Mouse (Mus musculus): ENCODE measurements around the gene Ssrp1. TPM values are rescaled to one million over a fixed set of nuclear protein-coding genes. Genes with fewer than 3 reads are reported as not detected.
A peak's percentile ranks its signal among the peaks of the same experiment; 100 is the strongest.

Ssrp1 gene
- polyA plus RNA-seq, 1 experiment from 2014 or later, result 80.8 TPM

DNA sequence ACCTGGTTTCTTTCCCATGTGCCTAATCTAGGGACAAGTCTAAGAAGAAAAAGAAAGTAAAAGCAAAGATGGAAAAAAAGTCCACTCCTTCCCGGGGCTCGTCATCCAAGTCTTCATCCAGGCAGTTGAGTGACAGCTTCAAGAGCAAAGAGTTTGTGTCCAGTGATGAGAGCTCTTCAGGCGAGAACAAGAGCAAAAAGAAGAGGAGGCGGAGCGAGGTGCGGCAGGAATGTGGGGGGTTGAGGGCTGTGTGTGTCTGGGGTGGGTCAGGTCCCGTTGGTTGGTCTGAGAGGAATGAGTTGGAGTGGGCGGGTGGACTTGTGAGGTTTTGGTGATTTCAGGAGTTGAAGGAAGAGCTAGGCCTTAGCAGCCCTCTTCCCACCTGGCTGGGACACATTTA is 9.2 kb downstream of the Ssrp1 start:
- peaks cover 57% of the 10 kb centered on the region for H3K36me3 ChIP-seq (replicated peaks; ENCODE audit: insufficient read depth, low read length)
- WGBS (ENCODE audit: insufficient replicate concordance), result 84% methylated on average over 8 of the region's 8 CpGs

DNA sequence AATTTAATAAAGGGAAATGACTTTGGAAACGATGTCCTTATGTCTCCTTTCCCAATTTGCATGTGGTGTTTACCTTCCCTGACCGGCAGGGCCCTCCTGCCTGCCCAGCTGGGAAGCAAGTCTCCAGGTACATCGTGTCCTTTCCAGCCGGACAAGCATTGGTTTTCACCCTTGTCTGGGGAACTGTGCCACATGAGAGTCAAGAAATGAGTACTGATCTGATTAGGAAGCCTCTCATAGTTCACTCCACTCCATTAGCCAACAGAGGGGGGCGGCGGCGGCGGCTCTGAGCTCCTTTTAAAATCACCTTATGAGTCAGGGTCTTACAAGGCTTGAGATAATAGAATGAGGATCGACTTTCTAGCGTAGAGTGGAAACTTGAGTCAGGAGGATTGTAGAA is 10.0 kb downstream of the Ssrp1 start:
- no peak for TF ChIP-seq CTCF (IDR thresholded peaks at IDR 0.05; ENCODE audit: low read depth)
- no peak for TF ChIP-seq EP300 (IDR thresholded peaks at IDR 0.05; ENCODE audit: low read depth)
- peak overlapping the region; percentile 93 for H3K4me2 ChIP-seq (ENCODE audit: low read depth, low read length)
- 62% methylated on average over 10 of the region's 10 CpGs for WGBS (ENCODE audit: insufficient replicate concordance)
- H3K27me3 ChIP-seq (ENCODE audit: insufficient read depth, low read length), result no peaks in the 10 kb centered on the region
- peaks cover 48% of the 10 kb centered on the region for H3K36me3 ChIP-seq (replicated peaks; ENCODE audit: insufficient read depth, low read length)
- peak; percentile 15; the same call in 1 of the 2 replicates for ATAC-seq
- H3K27ac ChIP-seq (ENCODE audit: low read depth), result peak overlapping the region; percentile 75
- no peak for DNase-seq
- peaks cover 25% of the 10 kb centered on the region for H3K4me1 ChIP-seq (ENCODE audit: insufficient read depth)
- peak overlapping the region; percentile 77 for H3K4me3 ChIP-seq (ENCODE audit: low read depth, low read length)
- H3K9ac ChIP-seq (replicated peaks), result peak overlapping the region; percentile 40; the same call in 1 of the 2 replicates
- no peaks in the 10 kb centered on the region for H3K9me3 ChIP-seq (ENCODE audit: low read length)

More for the DNA sequence above, 9.2 kb downstream of the Ssrp1 start:
- ATAC-seq (no peak), DNase-seq (no peak)
- TF ChIP-seq CTCF (IDR thresholded peaks at IDR 0.05; ENCODE audit: low read depth) (no peak), EP300 (IDR thresholded peaks at IDR 0.05; ENCODE audit: low read depth) (no peak)
- Histone ChIP-seq H3K4me1 (ENCODE audit: insufficient read depth) (peaks cover 25% of the 10 kb centered on the region), H3K27me3 (ENCODE audit: insufficient read depth, low read length) (no peaks in the 10 kb centered on the region), H3K9me3 (ENCODE audit: low read length) (no peaks in the 10 kb centered on the region), H3K27ac (ENCODE audit: low read depth) (0 out of 2 replicates have a peak overlapping the region, but pooled peaks have one; percentile 75), H3K4me2 (ENCODE audit: low read depth, low read length) (no peak overlapping the region), H3K9ac (replicated peaks) (no peak overlapping the region), H3K4me3 (ENCODE audit: low read depth, low read length) (no peak overlapping the region)

DNA sequence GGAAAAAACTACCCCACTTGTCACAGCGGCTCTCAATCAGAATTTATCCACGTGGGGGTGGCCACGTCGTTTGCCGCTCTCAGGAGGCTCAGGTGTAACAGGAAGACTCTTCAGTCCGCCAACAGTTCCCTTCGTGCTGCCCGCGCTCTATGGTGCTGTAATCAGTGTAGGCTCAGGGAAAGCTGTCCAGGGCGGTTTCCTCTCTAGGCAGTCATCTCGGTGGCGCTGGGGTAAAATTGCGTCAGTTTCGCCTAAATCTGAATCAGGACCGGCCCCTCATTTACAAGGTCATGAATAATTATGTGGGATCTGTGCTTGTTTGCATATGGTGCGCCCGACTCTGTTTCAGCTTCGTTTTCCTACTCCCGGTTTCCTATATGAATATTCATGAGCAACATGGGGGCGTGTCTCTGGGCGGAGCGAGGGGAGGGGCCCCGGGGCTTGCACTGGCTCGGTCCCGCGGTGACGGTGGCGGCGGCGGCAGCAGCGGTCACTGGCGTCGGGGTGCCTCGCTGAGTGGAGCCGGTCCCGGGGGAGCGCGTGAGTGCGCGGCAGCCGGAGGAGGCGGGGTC is 10.6 kb downstream of the Ssrp1 start, which contains the start of gene Tnks1bp1:
Gene Tnks1bp1, plus strand, starts transcription at position 427 of the 572 bp plus-strand sequence.
- H3K4me1 ChIP-seq (ENCODE audit: insufficient read depth), result peaks cover 25% of the 10 kb centered on the region
- WGBS (ENCODE audit: insufficient replicate concordance), result 4% methylated on average over 42 of the region's 42 CpGs
- peak within 1 kb of the TSS; percentile 82 for H3K27ac ChIP-seq (ENCODE audit: low read depth)
- H3K27me3 ChIP-seq (ENCODE audit: insufficient read depth, low read length), result no peaks in the 10 kb centered on the region
- TF ChIP-seq CTCF (IDR thresholded peaks at IDR 0.05; ENCODE audit: low read depth), result no peak
- peak; percentile 54; the same call in 1 of the 2 replicates for TF ChIP-seq EP300 (IDR thresholded peaks at IDR 0.05; ENCODE audit: low read depth)
- peak; percentile 92 for ATAC-seq
- H3K4me3 ChIP-seq (ENCODE audit: low read depth, low read length), result peak within 1 kb of the TSS; percentile 77
- peak within 1 kb of the TSS; percentile 70 for H3K9ac ChIP-seq (replicated peaks)
- peak within 1 kb of the TSS; percentile 93 for H3K4me2 ChIP-seq (ENCODE audit: low read depth, low read length)
- H3K36me3 ChIP-seq (replicated peaks; ENCODE audit: insufficient read depth, low read length), result peaks cover 42% of the 10 kb centered on the region
- H3K9me3 ChIP-seq (ENCODE audit: low read length), result no peaks in the 10 kb centered on the region
- peak; percentile 97 for DNase-seq

DNA sequence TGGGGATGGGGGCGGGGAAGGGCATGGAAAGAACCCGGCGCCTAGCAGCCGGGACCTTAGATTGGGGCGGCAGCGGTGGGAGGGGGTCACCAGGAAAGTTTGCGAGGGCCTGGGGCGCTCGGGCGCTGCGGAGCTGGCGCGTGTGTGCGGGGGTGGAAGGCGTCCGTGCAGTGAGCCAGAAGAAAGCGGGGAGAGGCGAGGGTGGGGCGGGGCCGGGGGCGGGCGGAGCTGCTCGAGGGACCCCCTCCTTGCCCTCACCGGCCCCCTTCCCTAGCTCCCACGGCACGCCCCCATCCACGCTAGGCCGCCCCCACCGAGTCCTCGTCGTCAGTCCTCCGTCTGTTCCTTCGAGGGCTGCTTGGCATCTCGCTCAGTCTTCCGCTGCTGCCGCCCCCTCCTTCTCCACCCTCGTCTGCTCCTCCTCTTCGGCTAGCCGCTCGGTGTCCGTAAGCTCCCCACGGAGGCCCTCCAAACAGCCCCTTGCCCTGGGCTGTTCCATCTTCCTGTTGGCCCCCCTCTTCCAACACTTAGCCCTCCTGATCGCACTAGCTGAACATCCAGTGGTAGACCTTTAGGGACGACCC is 11.2 kb downstream of the Ssrp1 start:
- peak; percentile 8 for ATAC-seq
- TF ChIP-seq CTCF (IDR thresholded peaks at IDR 0.05; ENCODE audit: low read depth) (no peak), EP300 (IDR thresholded peaks at IDR 0.05; ENCODE audit: low read depth) (no peak)

DNA sequence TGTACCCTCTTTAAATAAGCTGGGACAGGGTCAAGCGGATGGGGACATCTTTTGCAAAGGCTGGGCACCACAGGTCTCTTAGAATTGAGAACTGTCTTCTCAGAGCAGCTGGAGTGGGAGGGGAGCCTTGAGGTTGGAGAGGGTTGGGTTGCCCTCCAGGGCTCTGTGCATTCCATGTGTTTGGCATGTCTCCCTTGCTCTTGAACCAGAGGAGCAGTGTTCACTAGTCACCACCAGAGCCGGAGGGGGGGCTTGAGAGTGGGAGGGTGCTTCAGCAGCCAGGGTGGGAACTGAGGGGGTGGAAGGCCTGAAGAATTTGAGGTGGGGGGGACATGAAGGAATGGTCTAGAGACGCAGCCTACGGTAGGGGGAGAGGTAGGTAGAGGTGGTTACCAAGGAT is 12.2 kb downstream of the Ssrp1 start:
- Histone ChIP-seq H3K9me3 (ENCODE audit: low read length) (no peaks in the 10 kb centered on the region), H3K4me3 (ENCODE audit: low read depth, low read length) (no peak overlapping the region), H3K27me3 (ENCODE audit: insufficient read depth, low read length) (no peaks in the 10 kb centered on the region), H3K36me3 (replicated peaks; ENCODE audit: insufficient read depth, low read length) (peaks cover 28% of the 10 kb centered on the region), H3K4me2 (ENCODE audit: low read depth, low read length) (no peak overlapping the region; the same call in 1 of the 2 replicates), H3K4me1 (ENCODE audit: insufficient read depth) (peaks cover 25% of the 10 kb centered on the region), H3K27ac (ENCODE audit: low read depth) (no peak overlapping the region), H3K9ac (replicated peaks) (no peak overlapping the region)
- DNase-seq (no peak), ATAC-seq (no peak)
- no peak for TF ChIP-seq CTCF (IDR thresholded peaks at IDR 0.05; ENCODE audit: low read depth)
- TF ChIP-seq EP300 (IDR thresholded peaks at IDR 0.05; ENCODE audit: low read depth), result no peak
- WGBS (ENCODE audit: insufficient replicate concordance), result 83% methylated on average over 4 of the region's 4 CpGs

More for the DNA sequence above, 11.2 kb downstream of the Ssrp1 start:
- 3% methylated on average over 31 of the region's 44 CpGs for WGBS (ENCODE audit: insufficient replicate concordance)
- Histone ChIP-seq H3K9me3 (ENCODE audit: low read length) (no peaks in the 10 kb centered on the region), H3K4me1 (ENCODE audit: insufficient read depth) (peaks cover 25% of the 10 kb centered on the region), H3K9ac (replicated peaks) (peak overlapping the region; percentile 70), H3K27me3 (ENCODE audit: insufficient read depth, low read length) (no peaks in the 10 kb centered on the region), H3K4me2 (ENCODE audit: low read depth, low read length) (peak overlapping the region; percentile 93), H3K36me3 (replicated peaks; ENCODE audit: insufficient read depth, low read length) (peaks cover 36% of the 10 kb centered on the region), H3K4me3 (ENCODE audit: low read depth, low read length) (peak overlapping the region; percentile 77), H3K27ac (ENCODE audit: low read depth) (peak overlapping the region; percentile 82)
- DNase-seq, result no peak

DNA sequence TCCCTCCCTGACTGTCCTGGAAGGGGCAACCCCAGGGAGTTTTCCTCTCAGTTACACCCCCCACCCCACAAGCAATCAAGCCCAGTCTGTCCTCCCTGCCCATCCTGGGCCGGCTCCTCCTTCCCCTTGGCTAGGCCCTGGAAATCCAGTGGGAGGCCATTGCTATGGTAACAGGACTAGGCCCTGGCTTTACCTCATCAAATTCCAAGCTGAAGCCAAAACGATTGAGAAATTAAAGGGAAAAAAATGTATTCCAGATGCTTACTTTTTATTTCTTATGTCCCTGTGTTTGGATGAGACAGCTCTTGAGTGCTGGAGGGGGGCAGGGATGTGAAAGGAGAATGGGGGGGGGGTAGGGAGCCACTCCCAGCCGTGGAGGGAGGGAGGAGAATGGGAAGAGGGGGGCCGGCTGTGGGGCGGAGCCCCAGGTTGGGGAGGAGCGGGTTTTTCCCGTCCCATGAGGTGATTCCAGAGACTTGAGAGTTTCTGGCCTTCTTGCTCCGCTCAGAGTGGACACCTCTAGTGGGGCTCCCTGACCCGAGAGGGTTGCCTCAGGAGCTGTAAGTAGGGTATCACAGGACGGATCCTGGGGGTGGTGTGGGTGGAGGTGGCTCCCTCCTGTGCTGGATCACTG is 13.1 kb downstream of the Ssrp1 start:
- Histone ChIP-seq H3K27ac (ENCODE audit: low read depth) (peak overlapping the region; percentile 55), H3K4me3 (ENCODE audit: low read depth, low read length) (peak overlapping the region; percentile 24; the same call in 1 of the 2 replicates), H3K9ac (replicated peaks) (no peak overlapping the region; the same call in 1 of the 2 replicates), H3K36me3 (replicated peaks; ENCODE audit: insufficient read depth, low read length) (peaks cover 29% of the 10 kb centered on the region), H3K4me2 (ENCODE audit: low read depth, low read length) (peak overlapping the region; percentile 55), H3K4me1 (ENCODE audit: insufficient read depth) (peaks cover 25% of the 10 kb centered on the region), H3K9me3 (ENCODE audit: low read length) (no peaks in the 10 kb centered on the region), H3K27me3 (ENCODE audit: insufficient read depth, low read length) (no peaks in the 10 kb centered on the region)
- DNase-seq (peak; percentile 46), ATAC-seq (no peak)
- TF ChIP-seq CTCF (IDR thresholded peaks at IDR 0.05; ENCODE audit: low read depth), result no peak
- no peak for TF ChIP-seq EP300 (IDR thresholded peaks at IDR 0.05; ENCODE audit: low read depth)
- 50% methylated on average over 10 of the region's 10 CpGs for WGBS (ENCODE audit: insufficient replicate concordance)

All from liver, postnatal 0 days (tissue).